Mouse (Mus musculus) left cerebral cortex, adult 11 months (tissue): Measurements from ENCODE around the gene Zfp933.
"Not testable (repeated sequence)": the region's sequence is repeated elsewhere in the genome, so short reads cannot be mapped to it uniquely, and the experiment has no call there.

Experiments
- DNase-seq: peaks from one replicate; pipeline ENCODE4 v3.0.0; 2022; ENCODE audit warnings: low spot score

The Zfp933 gene

DNA sequence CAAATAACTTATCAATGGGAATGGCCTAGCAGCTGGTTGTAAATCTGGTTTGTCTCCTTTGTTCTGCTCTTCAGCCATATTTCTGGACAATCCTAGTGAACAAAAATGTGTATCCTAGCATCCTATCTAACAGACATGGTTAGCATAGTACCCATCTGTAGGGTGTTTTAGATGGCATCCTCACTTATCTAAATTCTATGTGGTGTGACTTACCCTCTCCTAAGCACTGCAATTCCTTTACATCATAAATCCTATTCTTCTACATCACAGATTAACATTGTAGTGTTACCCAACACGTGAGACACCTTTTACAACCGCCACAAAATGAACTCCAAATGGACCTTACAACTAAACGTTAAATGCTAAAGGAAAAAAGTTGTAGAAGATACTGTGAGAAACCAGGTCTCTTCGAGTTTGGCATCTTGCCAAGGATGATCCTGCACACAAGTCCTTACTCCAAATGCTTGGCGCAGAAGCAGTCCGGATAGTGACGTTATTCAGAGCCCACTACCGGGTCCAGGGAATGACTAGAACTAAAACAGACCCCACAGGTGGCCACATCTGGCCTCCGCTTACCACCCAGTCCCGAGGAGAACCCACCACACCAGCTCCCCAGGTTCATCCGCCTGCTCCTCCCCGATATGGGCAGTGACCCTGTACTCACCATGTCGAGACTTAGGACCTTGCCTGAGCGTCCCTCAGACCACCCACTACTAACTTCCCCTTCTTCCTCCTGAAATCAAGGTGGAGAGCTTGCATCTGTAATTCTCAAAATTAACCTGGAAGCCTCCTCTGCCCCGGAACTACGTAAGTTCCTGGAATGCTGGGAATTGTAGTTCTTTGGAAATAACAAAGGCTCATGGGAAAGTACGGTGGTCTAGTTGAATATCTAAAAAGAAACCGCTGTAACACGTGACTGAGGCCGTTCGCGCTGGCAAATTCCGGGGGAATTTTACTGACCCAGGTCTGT, at the start of gene Zfp933:
Zfp933 (minus strand) TSS at position 753 of the 970 bp plus-strand sequence.
- DNase-seq: peak; percentile 82

DNA sequence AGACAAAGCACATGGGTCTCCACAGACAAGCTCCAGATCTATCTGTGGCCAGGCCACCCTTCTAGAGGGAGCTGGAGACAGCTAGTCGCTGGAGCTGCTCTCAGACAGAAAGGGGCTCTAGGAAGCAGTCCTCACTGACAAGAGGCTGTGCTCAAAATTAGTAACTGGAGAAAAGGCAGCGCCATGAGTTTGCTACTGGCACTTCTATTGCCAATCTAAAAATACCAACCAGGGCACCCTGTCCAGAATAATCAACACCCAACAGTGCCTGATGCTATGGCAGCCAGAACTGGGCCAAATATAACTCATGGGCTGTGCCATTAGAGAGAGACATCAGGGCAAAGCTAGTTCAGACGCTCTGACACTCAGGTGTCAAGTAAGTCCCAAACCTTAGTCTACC, 49.2 kb upstream of the Zfp933 start:
- no peak for DNase-seq

- no peak for DNase-seq
Observed at GRCm38 (mm10) chr4:147896411-147896810, 48.2 kb upstream of the Zfp933 start.

GRCm38 (mm10) chr4:147895815-147896330, 47.7 kb upstream of the Zfp933 start:
- no peak for DNase-seq

- no peak for DNase-seq
Observed at GRCm38 (mm10) chr4:147890341-147890740, 42.2 kb upstream of the Zfp933 start.

GRCm38 (mm10) chr4:147888237-147888636, 40.1 kb upstream of the Zfp933 start:
- no peak for DNase-seq

DNA sequence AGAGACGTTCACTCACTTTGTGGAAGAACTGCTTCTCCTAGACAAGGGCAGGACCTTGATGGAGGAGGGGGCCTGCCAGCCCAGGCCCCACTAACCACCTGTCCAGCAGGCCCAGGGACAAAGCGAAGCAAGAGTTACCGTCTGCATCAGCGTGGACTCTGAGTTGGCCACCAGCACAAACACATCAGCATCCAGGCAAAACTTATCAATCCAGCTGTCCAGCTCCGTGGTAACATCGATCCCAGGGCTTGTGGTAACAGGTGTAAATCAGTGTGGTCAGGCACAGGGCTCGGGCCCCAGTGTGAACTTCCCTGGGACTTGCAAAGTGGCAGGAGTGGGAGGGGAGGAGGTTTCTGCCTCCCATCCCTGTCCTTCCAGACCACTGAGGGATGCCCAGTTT, 39.1 kb upstream of the Zfp933 start:
- DNase-seq: no peak

- DNase-seq: no peak
Observed at GRCm38 (mm10) chr4:147886158-147886557, 38.0 kb upstream of the Zfp933 start.

- no peak for DNase-seq
Observed at GRCm38 (mm10) chr4:147884138-147884537, 36.0 kb upstream of the Zfp933 start.

- DNase-seq: no peak
Observed at GRCm38 (mm10) chr4:147883041-147883440, 34.9 kb upstream of the Zfp933 start.

- no peak for DNase-seq
Observed at GRCm38 (mm10) chr4:147881792-147882191, 33.6 kb upstream of the Zfp933 start.

DNA sequence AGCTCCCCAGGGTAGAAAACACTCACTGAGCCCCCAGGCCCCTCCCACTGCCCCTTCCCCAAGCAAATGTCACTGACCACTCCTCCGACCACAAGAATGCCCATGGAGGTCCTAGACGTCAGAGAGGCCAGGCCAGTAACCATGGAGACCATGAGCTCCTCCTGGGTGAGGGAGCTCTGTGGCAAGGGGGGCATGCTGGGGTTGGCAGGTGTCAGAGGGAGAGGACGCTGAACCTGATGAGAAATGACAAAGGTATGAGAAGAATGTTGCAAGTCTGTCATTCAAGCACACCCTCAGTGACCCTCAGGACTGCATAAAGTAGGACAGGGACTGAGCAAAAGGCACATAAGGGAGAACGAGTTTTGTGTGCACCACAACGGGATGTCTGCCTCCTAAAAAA, 31.7 kb upstream of the Zfp933 start:
- no peak for DNase-seq

GRCm38 (mm10) chr4:147879456-147879855, 31.3 kb upstream of the Zfp933 start:
- no peak for DNase-seq

GRCm38 (mm10) chr4:147878537-147878936, 30.4 kb upstream of the Zfp933 start:
- no peak for DNase-seq

- DNase-seq: no peak
Observed at GRCm38 (mm10) chr4:147875852-147876575, 27.8 kb upstream of the Zfp933 start.

DNA sequence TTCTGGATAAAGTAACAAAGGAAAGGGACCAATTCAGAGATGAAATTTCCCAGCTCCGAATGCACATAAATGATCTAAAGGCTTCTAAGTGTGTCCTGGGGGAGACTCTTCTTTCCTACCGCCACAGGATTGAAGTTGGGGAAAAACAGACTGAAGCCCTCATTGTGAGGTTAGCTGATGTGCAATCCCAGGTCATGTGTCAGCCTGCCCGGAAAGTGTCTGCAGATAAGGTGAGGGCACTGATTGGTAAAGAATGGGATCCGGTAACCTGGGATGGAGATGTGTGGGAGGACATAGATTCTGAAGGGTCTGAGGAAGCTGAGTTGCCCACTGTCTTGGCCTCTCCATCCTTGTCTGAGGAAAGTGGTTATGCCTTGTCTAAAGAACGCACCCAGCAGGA, 21.1 kb upstream of the Zfp933 start:
- no peak for DNase-seq

DNA sequence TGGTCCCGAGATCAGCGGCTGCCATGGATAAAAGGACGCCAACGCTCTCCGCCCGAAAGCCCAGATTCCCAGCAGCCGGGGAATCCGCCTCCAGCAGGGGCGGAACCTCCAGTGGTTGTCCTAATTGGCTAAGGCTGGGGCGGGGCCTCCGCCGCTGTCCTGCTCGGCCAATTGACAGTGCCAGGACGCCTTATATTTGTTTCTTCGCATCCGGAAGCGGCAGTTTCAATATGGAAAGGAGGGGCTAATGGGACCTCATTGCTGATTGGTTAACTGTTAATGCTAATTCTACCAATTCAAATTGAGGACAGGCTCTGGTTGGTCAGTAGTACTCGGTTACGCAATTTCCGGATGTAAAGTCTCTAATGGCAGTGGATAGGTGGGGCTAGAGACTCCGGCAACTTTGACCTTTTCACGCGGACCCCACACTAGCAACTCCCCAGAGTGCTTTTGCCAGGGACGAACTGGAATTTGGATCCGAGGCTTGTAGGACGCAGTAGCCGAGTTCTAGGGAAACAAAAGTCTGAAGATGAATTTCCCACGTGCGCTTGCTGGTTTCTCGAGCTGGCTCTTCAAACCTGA, 20.4 kb upstream of the Zfp933 start, which contains the start of the genes Miip and Fv1:
Miip (minus strand) TSS at position 367 of the 582 bp plus-strand sequence.
Fv1 (plus strand) TSS at position 530 of the 582 bp plus-strand sequence.
- DNase-seq: peak; percentile 97

- DNase-seq: no peak
Observed at GRCm38 (mm10) chr4:147867563-147868449, 19.6 kb upstream of the Zfp933 start.

DNA sequence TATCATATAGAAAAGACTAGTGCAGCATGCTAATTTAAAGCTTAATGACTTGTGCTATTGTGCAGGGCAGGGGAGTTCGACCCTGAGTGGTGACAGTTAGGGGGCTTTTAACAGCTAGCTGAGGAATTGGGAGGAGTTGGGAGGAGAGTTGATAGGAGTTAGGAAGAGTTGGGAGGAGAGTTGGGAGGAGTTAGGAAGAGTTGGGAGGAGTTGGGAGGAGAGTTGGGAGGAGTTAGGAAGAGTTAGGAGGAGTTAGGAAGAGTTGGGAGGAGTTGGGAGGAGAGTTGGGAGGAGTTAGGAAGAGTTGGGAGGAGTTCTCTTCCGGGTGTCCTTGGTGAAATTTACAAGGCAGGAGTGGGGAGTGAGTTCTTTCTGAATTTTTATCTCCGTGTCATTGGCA, 18.6 kb upstream of the Zfp933 start:
- DNase-seq: not testable (repeated sequence)

DNA sequence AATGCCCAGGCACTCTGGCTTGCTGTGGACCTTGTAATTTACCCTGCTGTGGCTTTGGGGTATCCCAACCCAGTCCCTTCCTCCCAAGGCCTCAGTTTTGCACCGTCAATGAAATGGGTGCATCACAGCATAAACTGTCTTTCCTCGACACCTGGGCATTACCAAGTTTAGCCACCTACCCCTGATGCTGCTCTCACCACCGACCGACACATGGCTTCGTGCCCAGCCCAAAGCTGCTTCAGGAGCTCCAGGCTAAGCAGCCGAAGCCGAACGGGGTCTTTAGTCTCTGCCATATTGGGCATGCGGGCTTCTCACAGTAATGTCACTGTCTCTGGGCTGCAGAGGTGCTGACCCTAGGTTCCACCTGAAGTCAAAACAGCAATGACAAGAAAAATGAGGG, 17.9 kb upstream of the Zfp933 start:
- DNase-seq: no peak

DNA sequence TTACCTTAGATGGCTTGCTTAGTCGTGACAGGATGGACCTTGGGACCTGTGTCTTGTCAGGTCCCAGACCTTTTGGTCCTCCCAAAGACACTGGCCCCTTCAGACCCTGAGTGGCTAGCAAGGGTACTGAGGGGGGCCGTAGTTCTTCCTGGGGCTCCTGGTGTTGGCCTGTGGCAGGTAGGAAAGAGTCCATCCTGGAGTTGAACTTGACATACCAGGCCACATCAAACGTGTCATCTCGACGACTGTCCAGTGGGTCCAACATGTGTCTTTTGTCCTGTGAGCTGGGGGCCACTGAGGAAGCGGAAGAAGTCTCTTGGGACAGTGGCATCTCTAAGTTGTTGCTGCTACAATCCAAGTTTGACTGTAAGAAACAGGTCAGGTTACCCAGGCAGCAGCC, 17.5 kb upstream of the Zfp933 start:
- no peak for DNase-seq
